Mouse (Mus musculus) forebrain, embryonic 10.5 days (tissue): ENCODE measurements around the gene Plekhg1. TPM values are rescaled to one million over a fixed set of nuclear protein-coding genes. Genes with fewer than 3 reads are reported as not detected.

Experiments used
- DNase-seq: peaks from one replicate; pipeline ENCODE4 v3.0.0-alpha.2; 2017; ENCODE audit warnings: low spot score; ENCODE audit errors: extremely low spot score
- H3K27ac ChIP-seq: fragments of 300-500 bp; sonication (generic); 2 replicates; pipeline ENCODE4 v1.5.1; 2016; ENCODE audit warnings: mild to moderate bottlenecking
- H3K27me3 ChIP-seq: fragments of 300-500 bp; sonication (generic); 2 replicates; pipeline ENCODE4 v1.6.1; 2016; ENCODE audit warnings: mild to moderate bottlenecking; ENCODE audit not compliant: poor library complexity, severe bottlenecking
- H3K36me3 ChIP-seq: fragments of 300-500 bp; sonication (generic); replicated peaks from 2 replicates; pipeline ENCODE4 v1.6.1; 2016; ENCODE audit warnings: mild to moderate bottlenecking, moderate library complexity
- H3K4me1 ChIP-seq: fragments of 300-500 bp; sonication (generic); 2 replicates; pipeline ENCODE4 v1.6.1; 2016
- H3K4me3 ChIP-seq: fragments of 300-500 bp; sonication (generic); 2 replicates; pipeline ENCODE4 v1.5.1; 2016; ENCODE audit warnings: mild to moderate bottlenecking, moderate library complexity
- H3K9me3 ChIP-seq: fragments of 300-500 bp; sonication (generic); 2 replicates; pipeline ENCODE4 v1.6.1; 2016; ENCODE audit warnings: mild to moderate bottlenecking, moderate library complexity
- WGBS: fragments of 180-500 bp; shearing (Covaris S2); methylation state at CpG from one replicate; pipeline ENCODE4 v1.1.7; 2016; 5-methylcytosine and 5-hydroxymethylcytosine counted together
- polyA plus RNA-seq: library from polyadenylated mRNA; unstranded; fragments of >200 nt; fragmentation: Nextera tagmentation; extraction: Ambion mirVana; gene quantifications from 2 replicates; pipeline ENCODE4 v1.2.1, GENCODE M21; 2016

Plekhg1 gene
- polyA plus RNA-seq, 1 experiment from 2014 or later, result 12.0 TPM

GRCm38 (mm10) chr10:3969026-3969425 lies 228.9 kb downstream of the Plekhg1 start:
- H3K27ac ChIP-seq, result no peak overlapping the region
- H3K4me1 ChIP-seq, result peaks cover 18% of the 10 kb centered on the region
- H3K36me3 ChIP-seq, result peaks cover 29% of the 10 kb centered on the region
- H3K4me3 ChIP-seq, result no peak overlapping the region
- no peak for DNase-seq
- H3K27me3 ChIP-seq, result no peaks in the 10 kb centered on the region
- 76% methylated on average over 3 of the region's 3 CpGs for WGBS
- no peaks in the 10 kb centered on the region for H3K9me3 ChIP-seq

GRCm38 (mm10) chr10:3972237-3972636 lies 232.1 kb downstream of the Plekhg1 start:
- DNase-seq, result no peak
- WGBS, result 95% methylated on average over 9 of the region's 9 CpGs

DNA sequence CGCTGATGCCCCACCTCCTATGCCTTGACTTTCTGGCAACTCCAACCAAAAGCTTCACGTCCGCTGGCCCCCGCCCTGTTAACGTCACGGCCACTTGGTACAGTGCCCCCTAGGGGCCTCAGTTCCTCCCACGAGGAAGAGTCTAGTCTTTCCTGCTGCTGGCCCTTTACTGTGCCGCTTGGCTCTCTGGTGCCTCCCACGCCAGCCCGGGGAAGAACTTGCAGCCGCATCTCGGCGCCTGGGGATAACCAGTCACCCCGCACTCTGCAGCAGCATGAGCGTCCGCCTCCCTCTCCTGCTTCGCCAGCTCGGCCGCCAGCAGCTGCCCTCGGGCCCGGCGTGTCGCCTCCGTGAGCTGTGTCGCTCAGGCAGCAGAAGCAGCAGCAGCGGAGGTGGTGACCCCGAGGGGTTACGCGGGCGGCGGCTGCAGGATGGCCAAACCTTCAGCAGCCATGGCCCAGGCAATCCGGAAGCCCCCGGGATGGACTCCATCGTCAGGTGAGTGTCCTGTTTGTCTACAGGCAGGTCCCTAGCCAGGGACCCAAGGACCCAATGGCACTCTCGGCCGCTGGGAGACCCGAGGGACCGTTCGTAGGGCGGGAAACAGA lies 232.9 kb downstream of the Plekhg1 start, which contains the start of gene Mthfd1l:
TSS of gene Mthfd1l (plus strand) at position 138 of the 608 bp plus-strand sequence.
- H3K36me3 ChIP-seq, result no peaks in the 10 kb centered on the region; the same call in 1 of the 2 replicates
- peak; percentile 84 for DNase-seq
- under 1% methylated on average over 40 of the region's 40 CpGs for WGBS
- peak within 1 kb of the TSS; percentile 97 for H3K27ac ChIP-seq
- peak within 1 kb of the TSS; percentile 79 for H3K4me3 ChIP-seq
- peaks cover 37% of the 10 kb centered on the region for H3K4me1 ChIP-seq
- no peaks in the 10 kb centered on the region for H3K9me3 ChIP-seq
- no peaks in the 10 kb centered on the region for H3K27me3 ChIP-seq

More at GRCm38 (mm10) chr10:3972237-3972636, 232.1 kb downstream of the Plekhg1 start:
- peaks cover 37% of the 10 kb centered on the region for H3K4me1 ChIP-seq
- no peak overlapping the region; the same call in 1 of the 2 replicates for H3K27ac ChIP-seq
- no peaks in the 10 kb centered on the region for H3K27me3 ChIP-seq
- H3K4me3 ChIP-seq, result peak overlapping the region; percentile 79
- H3K36me3 ChIP-seq, result peaks cover 1% of the 10 kb centered on the region
- no peaks in the 10 kb centered on the region for H3K9me3 ChIP-seq

- no peaks in the 10 kb centered on the region for H3K27me3 ChIP-seq
- DNase-seq, result peak; percentile 81
- H3K36me3 ChIP-seq, result peaks cover 5% of the 10 kb centered on the region
- no peaks in the 10 kb centered on the region for H3K9me3 ChIP-seq
- H3K4me3 ChIP-seq, result peak overlapping the region; percentile 79
- H3K4me1 ChIP-seq, result peaks cover 37% of the 10 kb centered on the region
- H3K27ac ChIP-seq, result peak overlapping the region; percentile 97
- WGBS, result under 1% methylated on average over 39 of the region's 39 CpGs
Observed at GRCm38 (mm10) chr10:3973589-3974070, 233.5 kb downstream of the Plekhg1 start.

DNA sequence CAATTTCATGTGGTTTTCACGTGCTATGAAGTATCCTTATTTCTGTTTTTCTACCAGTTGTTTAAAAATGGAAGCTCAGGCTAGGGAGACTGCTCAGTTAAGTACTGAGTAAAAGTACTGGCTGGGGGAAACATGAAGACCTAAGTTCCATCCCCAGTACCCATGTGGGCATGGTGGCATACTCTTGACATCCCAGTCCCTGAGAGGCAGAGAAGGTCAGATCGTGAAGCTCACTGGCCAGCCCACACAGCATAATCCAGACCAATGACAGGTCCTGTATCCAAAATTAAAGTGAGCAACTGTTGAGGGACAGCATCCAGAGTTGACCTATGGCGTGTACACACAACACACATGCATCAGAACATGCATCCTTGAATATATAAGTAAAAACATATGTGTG lies 234.2 kb downstream of the Plekhg1 start:
- Histone ChIP-seq H3K36me3 (peaks cover 13% of the 10 kb centered on the region), H3K4me3 (peak overlapping the region; percentile 79), H3K27ac (peak overlapping the region; percentile 97; the same call in 1 of the 2 replicates), H3K9me3 (peaks cover 5% of the 10 kb centered on the region; the same call in 1 of the 2 replicates), H3K4me1 (peaks cover 37% of the 10 kb centered on the region), H3K27me3 (no peaks in the 10 kb centered on the region)
- no peak for DNase-seq
- 82% methylated on average over 3 of the region's 3 CpGs for WGBS

GRCm38 (mm10) chr10:3975898-3976622 lies 235.9 kb downstream of the Plekhg1 start:
- Histone ChIP-seq H3K27ac (no peak overlapping the region), H3K36me3 (peaks cover 30% of the 10 kb centered on the region), H3K4me1 (peaks cover 37% of the 10 kb centered on the region), H3K27me3 (no peaks in the 10 kb centered on the region), H3K9me3 (peaks cover 8% of the 10 kb centered on the region; the same call in 1 of the 2 replicates), H3K4me3 (no peak overlapping the region)
- 83% methylated on average over 6 of the region's 6 CpGs for WGBS
- DNase-seq, result no peak

DNA sequence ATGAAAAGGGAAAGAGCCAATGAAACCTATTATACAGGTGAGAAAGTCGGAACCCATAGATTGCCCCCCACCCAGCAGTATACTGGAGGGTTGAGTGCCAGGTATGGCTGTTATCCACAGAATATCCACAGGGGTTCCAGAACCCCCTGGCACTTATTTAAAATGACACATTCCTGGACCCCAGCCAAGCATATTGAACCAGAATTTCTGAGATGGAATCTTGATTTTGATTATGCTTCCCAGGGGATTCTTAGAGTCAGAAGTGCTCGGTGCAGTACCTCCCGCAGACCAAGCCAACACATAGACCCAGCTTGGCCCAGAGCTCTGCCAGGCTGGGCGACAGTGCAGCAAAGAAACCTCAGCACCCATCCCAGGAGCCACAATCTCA lies 236.5 kb downstream of the Plekhg1 start:
- Histone ChIP-seq H3K27me3 (no peaks in the 10 kb centered on the region), H3K4me3 (no peak overlapping the region), H3K36me3 (peaks cover 35% of the 10 kb centered on the region), H3K27ac (no peak overlapping the region), H3K4me1 (peaks cover 37% of the 10 kb centered on the region), H3K9me3 (peaks cover 8% of the 10 kb centered on the region; the same call in 1 of the 2 replicates)
- DNase-seq, result no peak
- 95% methylated on average over 4 of the region's 4 CpGs for WGBS

DNA sequence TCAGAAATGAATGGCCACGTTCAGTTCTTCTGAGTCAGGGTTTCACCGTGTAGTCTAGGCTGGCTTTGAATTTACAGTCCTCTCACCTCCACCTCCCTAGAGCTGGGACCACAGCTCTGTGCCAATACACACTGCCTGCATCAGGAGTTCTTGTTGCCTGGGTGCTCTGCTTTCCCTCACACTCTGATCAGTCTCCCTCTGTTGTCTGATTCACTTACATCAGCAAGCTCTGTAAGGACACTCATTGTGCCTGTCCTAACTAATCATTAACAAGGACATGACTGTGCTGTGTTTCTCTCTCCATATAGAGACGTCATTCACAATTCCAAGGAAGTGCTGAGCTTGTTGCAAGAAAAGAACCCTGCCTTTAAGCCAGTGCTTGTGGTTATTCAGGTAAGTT lies 238.2 kb downstream of the Plekhg1 start:
- peaks cover 51% of the 10 kb centered on the region for H3K36me3 ChIP-seq
- no peak overlapping the region for H3K27ac ChIP-seq
- 93% methylated on average over 3 of the region's 3 CpGs for WGBS
- no peak overlapping the region for H3K4me3 ChIP-seq
- H3K27me3 ChIP-seq, result no peaks in the 10 kb centered on the region
- peaks cover 8% of the 10 kb centered on the region; the same call in 1 of the 2 replicates for H3K9me3 ChIP-seq
- no peak for DNase-seq
- peaks cover 26% of the 10 kb centered on the region for H3K4me1 ChIP-seq

- H3K4me1 ChIP-seq, result peaks cover 20% of the 10 kb centered on the region
- no peaks in the 10 kb centered on the region for H3K27me3 ChIP-seq
- 95% methylated on average over 5 of the region's 5 CpGs for WGBS
- peaks cover 57% of the 10 kb centered on the region for H3K36me3 ChIP-seq
- H3K27ac ChIP-seq, result no peak overlapping the region
- no peak for DNase-seq
- H3K9me3 ChIP-seq, result peaks cover 8% of the 10 kb centered on the region; the same call in 1 of the 2 replicates
- H3K4me3 ChIP-seq, result no peak overlapping the region
Observed at GRCm38 (mm10) chr10:3978792-3979488, 238.8 kb downstream of the Plekhg1 start.

- H3K9me3 ChIP-seq, result peaks cover 8% of the 10 kb centered on the region; the same call in 1 of the 2 replicates
- no peaks in the 10 kb centered on the region for H3K27me3 ChIP-seq
- no peak for DNase-seq
- peaks cover 68% of the 10 kb centered on the region for H3K36me3 ChIP-seq
- 95% methylated on average over 4 of the region's 4 CpGs for WGBS
- no peak overlapping the region for H3K27ac ChIP-seq
- peaks cover 7% of the 10 kb centered on the region for H3K4me1 ChIP-seq
- no peak overlapping the region for H3K4me3 ChIP-seq
Observed at GRCm38 (mm10) chr10:3980231-3980630, 240.1 kb downstream of the Plekhg1 start.

DNA sequence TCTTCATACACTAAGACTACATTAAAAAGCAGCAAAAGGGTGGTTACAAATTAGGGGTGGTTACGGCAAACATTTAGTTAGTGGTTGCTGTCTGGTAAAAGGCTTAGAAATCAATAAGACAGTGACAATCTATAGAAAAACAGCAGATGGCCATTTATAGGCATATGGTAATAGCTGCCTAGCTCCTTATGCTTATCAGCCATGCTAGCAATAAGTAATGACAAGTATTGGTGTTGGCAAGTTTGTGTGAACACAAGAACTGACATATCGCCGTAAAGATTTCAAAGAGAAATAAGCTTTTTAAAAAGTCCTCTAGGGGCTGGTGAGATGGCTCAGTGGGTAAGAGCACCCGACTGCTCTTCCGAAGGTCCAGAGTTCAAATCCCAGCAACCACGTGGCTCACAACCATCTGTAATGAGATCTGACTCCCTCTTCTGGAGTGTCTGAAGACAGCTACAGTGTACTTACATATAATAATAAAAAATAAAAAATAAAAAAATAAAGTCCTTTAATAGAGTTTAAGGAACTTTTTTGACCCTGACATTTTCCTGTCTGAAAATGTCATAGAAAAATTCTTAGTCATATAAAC lies 250.2 kb downstream of the Plekhg1 start:
- no peaks in the 10 kb centered on the region for H3K9me3 ChIP-seq
- no peak overlapping the region for H3K4me3 ChIP-seq
- no peaks in the 10 kb centered on the region for H3K27me3 ChIP-seq
- WGBS, result 96% methylated on average over 6 of the region's 6 CpGs
- no peaks in the 10 kb centered on the region for H3K4me1 ChIP-seq
- H3K27ac ChIP-seq, result no peak overlapping the region
- peaks cover 77% of the 10 kb centered on the region for H3K36me3 ChIP-seq
- no peak for DNase-seq

GRCm38 (mm10) chr10:3993365-3994102 lies 253.4 kb downstream of the Plekhg1 start:
- H3K36me3 ChIP-seq, result peaks cover 83% of the 10 kb centered on the region
- no peaks in the 10 kb centered on the region for H3K27me3 ChIP-seq
- WGBS, result 92% methylated on average over 8 of the region's 8 CpGs
- no peak overlapping the region for H3K4me3 ChIP-seq
- H3K27ac ChIP-seq, result no peak overlapping the region
- no peak for DNase-seq
- H3K9me3 ChIP-seq, result no peaks in the 10 kb centered on the region
- no peaks in the 10 kb centered on the region for H3K4me1 ChIP-seq
